Mouse (Mus musculus) retina, embryonic 14.5 days (tissue): ENCODE data around the gene Ung.

Source experiments
- DNase-seq: peaks from one replicate; pipeline ENCODE4 v3.0.0-alpha.2; 2015; ENCODE audit warnings: low spot score

Gene Ung

GRCm38 (mm10) chr5:114170345-114170744 is 40.2 kb downstream of the Ung start:
- DNase-seq, result no peak

- DNase-seq, result no peak
Measured at GRCm38 (mm10) chr5:114172936-114173335, 42.8 kb downstream of the Ung start.

- no peak for DNase-seq
Measured at GRCm38 (mm10) chr5:114173458-114173857, 43.3 kb downstream of the Ung start.

GRCm38 (mm10) chr5:114173877-114174581 is 43.8 kb downstream of the Ung start:
- DNase-seq, result no peak

GRCm38 (mm10) chr5:114174639-114175038 is 44.5 kb downstream of the Ung start:
- peak; percentile 82 for DNase-seq

- peak; percentile 97 for DNase-seq
Measured at GRCm38 (mm10) chr5:114175596-114176171, 45.5 kb downstream of the Ung start.

GRCm38 (mm10) chr5:114176548-114177400 is 46.6 kb downstream of the Ung start:
- no peak for DNase-seq

GRCm38 (mm10) chr5:114177966-114178719 is 48.0 kb downstream of the Ung start:
- DNase-seq, result no peak

- no peak for DNase-seq
Measured at GRCm38 (mm10) chr5:114179541-114179940, 49.4 kb downstream of the Ung start.

- no peak for DNase-seq
Measured at GRCm38 (mm10) chr5:114183493-114183892, 53.3 kb downstream of the Ung start.

GRCm38 (mm10) chr5:114187108-114187507 is 56.9 kb downstream of the Ung start:
- DNase-seq, result no peak
